Mouse (Mus musculus): ENCODE data around the gene Tac2.

- TF ChIP-seq CTCF (conservative IDR thresholded peaks at IDR 0.05; ENCODE audit: low read length) = peak; percentile 49
- TF ChIP-seq POU5F1 (IDR thresholded peaks at IDR 0.05; ENCODE audit: borderline replicate concordance, low read length) = no peak
These were observed 46.5 kb upstream of the Tac2 start for GRCm38 (mm10) chr10:127677591-127678336.

All from E14TG2a.4 (cell line).